Mouse (Mus musculus) MEL (cell line): ENCODE measurements around the gene Actg1. TPM values are rescaled to one million over a fixed set of nuclear protein-coding genes. Genes with fewer than 3 reads are reported as not detected.

Experiments used
- DNase-seq: peaks from one replicate; pipeline ENCODE4 v3.0.0; 2011; ENCODE audit warnings: low read depth, low spot score
- H3K27ac ChIP-seq: 2 replicates; pipeline ENCODE4 v1.5.1; 2012; ENCODE audit warnings: low read depth, mild to moderate bottlenecking, control low read depth, low read length, moderate library complexity; ENCODE audit not compliant: control insufficient read depth
- H3K27me3 ChIP-seq, 2 experiments: fragments of 150-350 bp in 1 of 2; sonication (generic) in 1 of 2; 2 replicates each; pipeline ENCODE4 v1.6.1; 2012; ENCODE audit warnings: low read length in 2 of 2, mild to moderate bottlenecking in 2 of 2, improper control_type of control experiment in 1 of 2, moderate library complexity in 1 of 2; ENCODE audit not compliant: insufficient read depth in 2 of 2, control insufficient read depth in 1 of 2
- H3K36me3 ChIP-seq, 2 experiments: 2 replicates each; pipeline ENCODE4 v1.6.1; 2012 to 2014; ENCODE audit warnings: low read length in 2 of 2, improper control_type of control experiment in 1 of 2, inconsistent platforms in 1 of 2, mild to moderate bottlenecking in 1 of 2; ENCODE audit not compliant: insufficient read depth in 2 of 2, control insufficient read depth in 1 of 2
- H3K4me1 ChIP-seq, 2 experiments: fragments of 150-350 bp in 1 of 2; sonication (generic) in 1 of 2; 2 replicates each; pipeline ENCODE4 v1.6.1; 2012; ENCODE audit warnings: low read length in 2 of 2, improper control_type of control experiment in 1 of 2, mild to moderate bottlenecking in 1 of 2; ENCODE audit not compliant: insufficient read depth in 2 of 2, control insufficient read depth in 1 of 2
- H3K4me3 ChIP-seq, 2 experiments: fragments of 150-350 bp in 1 of 2; sonication (generic) in 1 of 2; 2 replicates each; pipeline ENCODE4 v1.5.1; 2012; ENCODE audit warnings: low read depth in 2 of 2, low read length in 2 of 2, mild to moderate bottlenecking in 2 of 2, moderate library complexity in 2 of 2, control low read depth in 1 of 2, improper control_type of control experiment in 1 of 2; ENCODE audit not compliant: control insufficient read depth in 1 of 2, insufficient read depth in 1 of 2
- H3K79me2 ChIP-seq: 2 replicates; pipeline ENCODE4 v1.6.1; 2012; ENCODE audit warnings: mild to moderate bottlenecking, low read length, moderate library complexity; ENCODE audit not compliant: control insufficient read depth, poor library complexity, insufficient read depth
- H3K9ac ChIP-seq: 2 replicates; pipeline ENCODE4 v1.6.1; 2012; ENCODE audit warnings: low read depth, mild to moderate bottlenecking, control low read depth, low read length, moderate library complexity; ENCODE audit not compliant: control insufficient read depth, poor library complexity, severe bottlenecking
- H3K9me3 ChIP-seq: fragments of 150-350 bp; sonication (generic); replicated peaks from 2 replicates; pipeline ENCODE4 v1.6.1; 2012; ENCODE audit warnings: mild to moderate bottlenecking, low read length, improper control_type of control experiment, moderate library complexity; ENCODE audit not compliant: insufficient read depth
- BHLHE40 ChIP-seq: IDR thresholded peaks from 2 replicates; pipeline ENCODE4 v1.6.1; 2012; ENCODE audit warnings: low read depth, mild to moderate bottlenecking, inconsistent platforms, low read length, improper control_type of control experiment, borderline replicate concordance
- E2F4 ChIP-seq: IDR thresholded peaks from 2 replicates; pipeline ENCODE4 v1.6.1; 2011; ENCODE audit warnings: low read depth, low read length, improper control_type of control experiment, borderline replicate concordance
- EP300 ChIP-seq, 2 experiments: IDR thresholded peaks; 2 replicates each; pipeline ENCODE4 v1.6.1; 2011; ENCODE audit warnings: improper control_type of control experiment in 2 of 2, low read length in 2 of 2, low read depth in 1 of 2, mild to moderate bottlenecking in 1 of 2
- ETS1 ChIP-seq: IDR thresholded peaks from 2 replicates; pipeline ENCODE4 v1.6.1; 2012; ENCODE audit warnings: low read depth, mild to moderate bottlenecking, inconsistent platforms, low read length, improper control_type of control experiment, moderate library complexity
- GABPA ChIP-seq: IDR thresholded peaks from 2 replicates; pipeline ENCODE4 v1.6.1; 2012; ENCODE audit warnings: low read depth, mild to moderate bottlenecking, inconsistent platforms, low read length, improper control_type of control experiment, moderate library complexity
- HCFC1 ChIP-seq: IDR thresholded peaks from 2 replicates; pipeline ENCODE4 v1.6.1; 2012; ENCODE audit warnings: low read depth, mild to moderate bottlenecking, inconsistent platforms, low read length, improper control_type of control experiment, moderate library complexity
- MAX ChIP-seq: IDR thresholded peaks from 2 replicates; pipeline ENCODE4 v1.6.1; 2011; ENCODE audit warnings: low read length, improper control_type of control experiment
- MXI1 ChIP-seq: IDR thresholded peaks from 2 replicates; pipeline ENCODE4 v1.6.1; 2011; ENCODE audit warnings: mild to moderate bottlenecking, low read depth, low read length, improper control_type of control experiment
- MYB ChIP-seq: IDR thresholded peaks from 2 replicates; pipeline ENCODE4 v1.6.1; 2011; ENCODE audit warnings: mild to moderate bottlenecking, low read depth, low read length, improper control_type of control experiment
- MYC ChIP-seq: IDR thresholded peaks from 2 replicates; pipeline ENCODE4 v1.6.1; 2011; ENCODE audit warnings: low read depth, mild to moderate bottlenecking, low read length, improper control_type of control experiment, moderate library complexity
- NELFE ChIP-seq: IDR thresholded peaks from 2 replicates; pipeline ENCODE4 v1.6.1; 2011; ENCODE audit warnings: low read depth, low read length, improper control_type of control experiment
- NRF1 ChIP-seq: IDR thresholded peaks from 2 replicates; pipeline ENCODE4 v1.6.1; 2014; ENCODE audit warnings: low read depth, mild to moderate bottlenecking, inconsistent platforms, low read length, improper control_type of control experiment, moderate library complexity; ENCODE audit not compliant: poor library complexity, insufficient read depth, severe bottlenecking
- POLR2A ChIP-seq, 2 experiments: IDR thresholded peaks; 2 replicates each; pipeline ENCODE4 v1.6.1; 2011 to 2012; ENCODE audit warnings: low read length in 2 of 2, mild to moderate bottlenecking in 2 of 2, control low read depth in 1 of 2, improper control_type of control experiment in 1 of 2, low read depth in 1 of 2, moderate library complexity in 1 of 2; ENCODE audit not compliant: control insufficient read depth in 1 of 2, insufficient read depth in 1 of 2, poor library complexity in 1 of 2
- RAD21 ChIP-seq: IDR thresholded peaks from 2 replicates; pipeline ENCODE4 v1.6.1; 2011; ENCODE audit warnings: mild to moderate bottlenecking, low read depth, low read length, improper control_type of control experiment
- SIN3A ChIP-seq: IDR thresholded peaks from 2 replicates; pipeline ENCODE4 v1.6.1; 2012; ENCODE audit warnings: low read length, improper control_type of control experiment, inconsistent platforms
- USF1 ChIP-seq: IDR thresholded peaks from 2 replicates; pipeline ENCODE4 v1.6.1; 2014; ENCODE audit warnings: low read depth, mild to moderate bottlenecking, inconsistent platforms, low read length, improper control_type of control experiment, moderate library complexity
- USF2 ChIP-seq, 2 experiments: IDR thresholded peaks; 2 replicates each; pipeline ENCODE4 v1.6.1; 2011 to 2012; ENCODE audit warnings: improper control_type of control experiment in 2 of 2, low read length in 2 of 2, borderline replicate concordance in 1 of 2, inconsistent platforms in 1 of 2, low read depth in 1 of 2, mild to moderate bottlenecking in 1 of 2; ENCODE audit not compliant: insufficient read depth in 1 of 2
- ZKSCAN1 ChIP-seq: IDR thresholded peaks from 2 replicates; pipeline ENCODE4 v1.6.1; 2012; ENCODE audit warnings: low read depth, mild to moderate bottlenecking, inconsistent platforms, low read length, improper control_type of control experiment, moderate library complexity
- polyA plus RNA-seq, 2 experiments: library from polyadenylated mRNA; stranded (reverse) in 1 of 2; unstranded in 1 of 2; fragments of >175 nt in 1 of 2; fragments of >200 nt in 1 of 2; gene quantifications; 2 replicates each; pipeline versions ENCODE4 v1.2.1 to v1.2.4; 2012; ENCODE audit warnings: low replicate concordance in 2 of 2, low read depth in 1 of 2; ENCODE audit not compliant: insufficient read length in 2 of 2, insufficient read depth in 1 of 2, missing spikeins in 1 of 2
- total RNA-seq: library from RNA; depleted of rRNA; stranded (reverse); fragments of 300-350 nt; gene quantifications from 2 replicates; pipeline ENCODE4 v1.2.3, GENCODE M21; 2012

The Actg1 gene
- total and polyA plus RNA-seq, 3 experiments, result 899 to 1,784 (median 1,328) TPM

- Histone ChIP-seq H3K27ac (no peak overlapping the region), H3K36me3 (peaks cover 0 to 5% of the 10 kb centered on the region in 2 experiments; a peak in 2 of 4 replicates)
Observed at GRCm38 (mm10) chr11:120320156-120320555, 28.2 kb downstream of the Actg1 start.

GRCm38 (mm10) chr11:120319310-120319709, 29.0 kb downstream of the Actg1 start:
- Histone ChIP-seq H3K4me3 (no peak overlapping the region), H3K27ac (no peak overlapping the region), H3K27me3 (no peaks in the 10 kb centered on the region)
- no peak for TF ChIP-seq NELFE
- no peak for TF ChIP-seq MAX
- TF ChIP-seq USF2 (IDR thresholded peaks at IDR 0.05; ENCODE audit: borderline replicate concordance in 1 of 2, insufficient read depth in 1 of 2, low read depth in 1 of 2, low read length in 2 of 2), result no peak
- TF ChIP-seq USF1, result no peak
- no peak for TF ChIP-seq HCFC1
- no peak for TF ChIP-seq E2F4
- TF ChIP-seq MYB, result no peak
- TF ChIP-seq, all 39 proteins: peak for 0
- peaks cover 2 to 13% of the 10 kb centered on the region in 2 experiments; a peak in 3 of 4 replicates for H3K4me1 ChIP-seq
- H3K79me2 ChIP-seq, result peaks cover 2% of the 10 kb centered on the region; the same call in 1 of the 2 replicates
- no peak for DNase-seq
- peaks cover 0 to 7% of the 10 kb centered on the region in 2 experiments; a peak in 2 of 4 replicates for H3K36me3 ChIP-seq
- H3K9me3 ChIP-seq, result no peaks in the 10 kb centered on the region
- no peak overlapping the region for H3K9ac ChIP-seq

More at GRCm38 (mm10) chr11:120320156-120320555, 28.2 kb downstream of the Actg1 start:
- no peak for DNase-seq
- TF ChIP-seq EP300 (IDR thresholded peaks at IDR 0.05; ENCODE audit: low read depth in 1 of 2, low read length in 2 of 2) (no peak), RAD21 (no peak), BHLHE40 (no peak), SIN3A (no peak), ETS1 (no peak), POLR2A (IDR thresholded peaks at IDR 0.05; ENCODE audit: control insufficient read depth in 1 of 2, insufficient read depth in 1 of 2, low read depth in 1 of 2, low read length in 2 of 2, poor library complexity in 1 of 2) (no peak), MYB (no peak), ZKSCAN1 (no peak), NRF1 (no peak), MYC (no peak), GABPA (no peak), MXI1 (no peak)
- TF ChIP-seq, all 39 proteins: peak for 0
- no peaks in the 10 kb centered on the region for H3K27me3 ChIP-seq
- no peaks in the 10 kb centered on the region for H3K9me3 ChIP-seq
- peaks cover 2% of the 10 kb centered on the region; the same call in 1 of the 2 replicates for H3K79me2 ChIP-seq
- H3K9ac ChIP-seq, result no peak overlapping the region
- H3K4me1 ChIP-seq, result peaks cover 2 to 9% of the 10 kb centered on the region in 2 experiments; a peak in 3 of 4 replicates
- H3K4me3 ChIP-seq, result no peak overlapping the region
